Mouse (Mus musculus): Measurements from ENCODE around the gene Tbk1. TPM values are rescaled to one million over a fixed set of nuclear protein-coding genes. Genes with fewer than 3 reads are reported as not detected.

The Tbk1 gene
- polyA plus RNA-seq, 1 experiment from 2014 or later, result 28.2 TPM

GRCm38 (mm10) chr10:121585791-121586642, 570 bp downstream of the Tbk1 start:
- ATAC-seq (ENCODE audit: low FRiP score), result peak; percentile 80

DNA sequence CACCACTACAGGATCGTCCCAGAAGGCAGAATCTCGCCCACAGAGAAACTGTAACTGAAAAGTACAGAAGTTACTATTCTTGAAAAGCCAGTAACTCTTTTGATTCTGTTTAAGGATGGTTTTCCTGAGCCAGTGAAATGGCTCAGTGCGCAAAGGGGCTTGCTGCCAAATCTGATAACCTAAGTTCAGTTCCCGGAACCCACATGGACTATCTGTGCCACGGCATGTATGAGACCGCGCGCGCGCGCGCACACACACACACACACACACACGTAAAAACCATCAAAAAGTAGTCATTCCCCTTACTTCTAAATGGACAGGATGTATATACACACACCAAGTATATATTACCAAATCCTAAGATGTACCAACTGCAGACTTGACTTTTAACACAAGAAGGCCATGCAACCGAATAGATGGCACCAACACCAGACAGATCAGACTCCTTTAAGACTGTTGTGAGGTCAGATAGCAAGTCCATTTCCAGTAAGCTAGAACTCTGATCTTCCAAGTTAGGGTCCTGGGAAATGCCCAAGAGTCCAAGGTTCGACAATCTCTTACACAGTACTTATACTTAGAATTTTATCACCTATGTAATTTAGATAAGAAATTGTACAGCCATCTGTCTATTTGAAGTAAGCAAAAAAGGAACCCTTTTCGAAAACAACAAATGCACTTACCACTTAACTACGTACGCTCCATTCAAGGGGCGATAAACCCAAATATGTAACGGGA, 1.4 kb downstream of the Tbk1 start:
- H3K4me3 ChIP-seq (replicated peaks), result peak overlapping the region; percentile 85
- H3K9me3 ChIP-seq (replicated peaks), result no peaks in the 10 kb centered on the region
- H3K9ac ChIP-seq (replicated peaks), result peak overlapping the region; percentile 89
- 90% methylated on average over 20 of the region's 20 CpGs for WGBS
- H3K4me1 ChIP-seq, result peaks cover 17% of the 10 kb centered on the region
- no peaks in the 10 kb centered on the region for H3K27me3 ChIP-seq (replicated peaks)
- ATAC-seq (ENCODE audit: low FRiP score), result no peak
- H3K36me3 ChIP-seq, result peaks cover 42% of the 10 kb centered on the region
- H3K4me2 ChIP-seq, result peak overlapping the region; percentile 82
- H3K27ac ChIP-seq (replicated peaks), result no peak overlapping the region

More at GRCm38 (mm10) chr10:121585791-121586642, 570 bp downstream of the Tbk1 start:
- H3K4me2 ChIP-seq, result peak overlapping the region; percentile 82
- H3K9ac ChIP-seq (replicated peaks), result peak overlapping the region; percentile 89
- no peaks in the 10 kb centered on the region for H3K9me3 ChIP-seq (replicated peaks)
- peak overlapping the region; percentile 69 for H3K27ac ChIP-seq (replicated peaks)
- WGBS, result 4% methylated on average over 31 of the region's 48 CpGs
- no peaks in the 10 kb centered on the region for H3K27me3 ChIP-seq (replicated peaks)
- H3K36me3 ChIP-seq, result peaks cover 36% of the 10 kb centered on the region
- H3K4me3 ChIP-seq (replicated peaks), result peak overlapping the region; percentile 85
- H3K4me1 ChIP-seq, result peaks cover 17% of the 10 kb centered on the region

- no peaks in the 10 kb centered on the region for H3K9me3 ChIP-seq (replicated peaks)
- H3K27me3 ChIP-seq (replicated peaks), result no peaks in the 10 kb centered on the region
- no peak overlapping the region for H3K27ac ChIP-seq (replicated peaks)
- H3K9ac ChIP-seq (replicated peaks), result no peak overlapping the region
- H3K4me3 ChIP-seq (replicated peaks), result no peak overlapping the region
- peaks cover 17% of the 10 kb centered on the region for H3K4me1 ChIP-seq
- H3K36me3 ChIP-seq, result peaks cover 40% of the 10 kb centered on the region
- 97% methylated on average over 10 of the region's 10 CpGs for WGBS
- no peak for ATAC-seq (ENCODE audit: low FRiP score)
- H3K4me2 ChIP-seq, result no peak overlapping the region
These were observed 2.6 kb downstream of the Tbk1 start for GRCm38 (mm10) chr10:121584033-121584432.

GRCm38 (mm10) chr10:121583016-121583415, 3.6 kb downstream of the Tbk1 start:
- 90% methylated on average over 12 of the region's 12 CpGs for WGBS
- ATAC-seq (ENCODE audit: low FRiP score), result no peak
- Histone ChIP-seq H3K4me3 (replicated peaks) (no peak overlapping the region), H3K9me3 (replicated peaks) (no peaks in the 10 kb centered on the region), H3K27me3 (replicated peaks) (no peaks in the 10 kb centered on the region), H3K27ac (replicated peaks) (no peak overlapping the region), H3K36me3 (peaks cover 43% of the 10 kb centered on the region), H3K4me1 (peaks cover 17% of the 10 kb centered on the region), H3K4me2 (no peak overlapping the region), H3K9ac (replicated peaks) (no peak overlapping the region)

GRCm38 (mm10) chr10:121582287-121582686, 4.3 kb downstream of the Tbk1 start:
- WGBS, result 97% methylated on average over 8 of the region's 8 CpGs
- Histone ChIP-seq H3K27ac (replicated peaks) (no peak overlapping the region), H3K27me3 (replicated peaks) (no peaks in the 10 kb centered on the region), H3K36me3 (peaks cover 43% of the 10 kb centered on the region), H3K9me3 (replicated peaks) (no peaks in the 10 kb centered on the region), H3K4me3 (replicated peaks) (no peak overlapping the region), H3K4me1 (peaks cover 17% of the 10 kb centered on the region), H3K9ac (replicated peaks) (no peak overlapping the region), H3K4me2 (no peak overlapping the region)
- ATAC-seq (ENCODE audit: low FRiP score), result no peak

GRCm38 (mm10) chr10:121581405-121581804, 5.2 kb downstream of the Tbk1 start:
- H3K27ac ChIP-seq (replicated peaks), result no peak overlapping the region

DNA sequence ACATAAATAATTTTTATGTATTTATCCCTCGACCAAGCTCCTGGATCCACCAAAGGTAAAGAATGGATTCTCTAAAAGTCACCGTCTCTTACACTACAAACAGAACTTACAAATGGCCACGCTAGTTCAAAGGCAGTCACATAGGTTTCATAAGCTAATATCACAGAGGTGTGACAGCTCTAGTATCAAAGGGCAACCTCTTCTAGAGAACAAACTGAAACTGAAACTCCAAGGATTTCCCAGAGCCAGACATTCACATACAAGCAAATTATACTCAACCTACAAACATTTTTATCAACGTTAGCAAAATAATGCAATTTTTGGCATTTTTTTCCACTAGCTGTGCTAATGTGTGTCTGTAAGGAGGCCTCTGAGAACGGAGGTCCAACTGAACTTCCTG, 6.2 kb downstream of the Tbk1 start:
- 98% methylated on average over 5 of the region's 5 CpGs for WGBS
- no peaks in the 10 kb centered on the region for H3K27me3 ChIP-seq (replicated peaks)
- no peaks in the 10 kb centered on the region for H3K9me3 ChIP-seq (replicated peaks)
- no peak overlapping the region for H3K27ac ChIP-seq (replicated peaks)
- no peak overlapping the region for H3K4me2 ChIP-seq
- H3K9ac ChIP-seq (replicated peaks), result no peak overlapping the region
- peaks cover 7% of the 10 kb centered on the region for H3K4me1 ChIP-seq
- H3K36me3 ChIP-seq, result peaks cover 49% of the 10 kb centered on the region
- no peak for ATAC-seq (ENCODE audit: low FRiP score)
- no peak overlapping the region for H3K4me3 ChIP-seq (replicated peaks)

More at GRCm38 (mm10) chr10:121581405-121581804, 5.2 kb downstream of the Tbk1 start:
- peaks cover 43% of the 10 kb centered on the region for H3K36me3 ChIP-seq
- no peak overlapping the region for H3K4me2 ChIP-seq
- H3K9me3 ChIP-seq (replicated peaks), result no peaks in the 10 kb centered on the region
- no peaks in the 10 kb centered on the region for H3K27me3 ChIP-seq (replicated peaks)
- H3K4me3 ChIP-seq (replicated peaks), result no peak overlapping the region
- 72% methylated on average over 6 of the region's 6 CpGs for WGBS
- H3K9ac ChIP-seq (replicated peaks), result no peak overlapping the region
- peaks cover 14% of the 10 kb centered on the region for H3K4me1 ChIP-seq
- ATAC-seq (ENCODE audit: low FRiP score), result no peak

GRCm38 (mm10) chr10:121576372-121576771, 10.2 kb downstream of the Tbk1 start:
- ATAC-seq (ENCODE audit: low FRiP score), result no peak
- Histone ChIP-seq H3K9ac (replicated peaks) (no peak overlapping the region), H3K36me3 (peaks cover 44% of the 10 kb centered on the region), H3K4me3 (replicated peaks) (no peak overlapping the region), H3K4me1 (no peaks in the 10 kb centered on the region), H3K27me3 (replicated peaks) (no peaks in the 10 kb centered on the region), H3K9me3 (replicated peaks) (no peaks in the 10 kb centered on the region), H3K4me2 (no peak overlapping the region), H3K27ac (replicated peaks) (no peak overlapping the region)
- WGBS, result 89% methylated on average over 9 of the region's 9 CpGs

DNA sequence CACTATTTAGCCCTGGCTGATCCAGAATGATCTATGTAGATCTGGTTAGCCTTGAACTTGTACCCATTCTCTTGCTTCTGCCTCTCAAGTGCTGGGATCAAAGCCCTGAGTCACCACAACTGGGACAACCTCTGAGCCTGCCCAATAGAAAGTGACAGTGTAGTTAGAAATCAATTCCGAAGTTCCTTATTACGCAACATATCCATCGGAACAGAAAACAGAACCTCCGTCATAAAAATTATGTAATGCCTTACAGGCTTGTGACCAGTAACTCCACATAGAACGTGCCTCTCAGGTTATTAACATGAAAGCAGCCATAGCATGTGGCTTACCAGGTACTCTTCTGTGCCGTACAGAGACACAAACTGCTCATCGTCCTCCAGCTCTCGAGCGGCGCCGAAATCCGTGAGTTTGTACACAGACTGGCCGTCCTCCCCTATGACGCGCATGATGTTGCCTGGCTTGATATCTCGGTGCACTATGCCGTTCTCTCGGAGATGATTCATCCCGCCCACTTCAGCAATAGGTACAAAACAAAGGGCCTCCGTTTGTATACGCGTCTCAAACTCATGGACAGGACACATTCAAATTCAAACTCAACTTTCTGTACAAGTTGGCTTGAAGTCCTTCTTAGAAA, 15.0 kb downstream of the Tbk1 start:
- no peak overlapping the region for H3K9ac ChIP-seq (replicated peaks)
- no peaks in the 10 kb centered on the region for H3K27me3 ChIP-seq (replicated peaks)
- H3K4me1 ChIP-seq, result peaks cover 11% of the 10 kb centered on the region
- H3K9me3 ChIP-seq (replicated peaks), result no peaks in the 10 kb centered on the region
- H3K4me3 ChIP-seq (replicated peaks), result no peak overlapping the region
- 97% methylated on average over 22 of the region's 22 CpGs for WGBS
- no peak overlapping the region for H3K27ac ChIP-seq (replicated peaks)
- H3K4me2 ChIP-seq, result no peak overlapping the region
- peaks cover 41% of the 10 kb centered on the region for H3K36me3 ChIP-seq
- ATAC-seq (ENCODE audit: low FRiP score), result no peak

- no peak overlapping the region for H3K27ac ChIP-seq (replicated peaks)
- no peak overlapping the region for H3K4me3 ChIP-seq (replicated peaks)
These were observed 15.6 kb downstream of the Tbk1 start for GRCm38 (mm10) chr10:121571031-121571430.

GRCm38 (mm10) chr10:121569796-121570195, 16.8 kb downstream of the Tbk1 start:
- H3K36me3 ChIP-seq, result peaks cover 41% of the 10 kb centered on the region
- peaks cover 11% of the 10 kb centered on the region for H3K4me1 ChIP-seq
- no peak overlapping the region for H3K4me3 ChIP-seq (replicated peaks)
- no peak overlapping the region for H3K9ac ChIP-seq (replicated peaks)
- no peaks in the 10 kb centered on the region for H3K9me3 ChIP-seq (replicated peaks)
- WGBS, result 63% methylated on average over 6 of the region's 6 CpGs
- H3K4me2 ChIP-seq, result no peak overlapping the region
- H3K27ac ChIP-seq (replicated peaks), result peak overlapping the region; percentile 66
- H3K27me3 ChIP-seq (replicated peaks), result no peaks in the 10 kb centered on the region
- no peak; the same call in 1 of the 2 replicates for ATAC-seq (ENCODE audit: low FRiP score)

More at GRCm38 (mm10) chr10:121571031-121571430, 15.6 kb downstream of the Tbk1 start:
- H3K27me3 ChIP-seq (replicated peaks), result no peaks in the 10 kb centered on the region
- 97% methylated on average over 3 of the region's 3 CpGs for WGBS
- no peak for ATAC-seq (ENCODE audit: low FRiP score)
- H3K36me3 ChIP-seq, result peaks cover 41% of the 10 kb centered on the region
- H3K9me3 ChIP-seq (replicated peaks), result no peaks in the 10 kb centered on the region
- H3K4me1 ChIP-seq, result peaks cover 11% of the 10 kb centered on the region
- no peak overlapping the region for H3K4me2 ChIP-seq
- H3K9ac ChIP-seq (replicated peaks), result no peak overlapping the region
